Mouse (Mus musculus) embryo, embryonic 10.5 days (tissue): ENCODE measurements around the gene Hoxc4.

ENCODE experiments used
- DNase-seq: peaks from one replicate; pipeline ENCODE4 v3.0.0-alpha.2; 2015; ENCODE audit warnings: low spot score

Gene Hoxc4

DNA sequence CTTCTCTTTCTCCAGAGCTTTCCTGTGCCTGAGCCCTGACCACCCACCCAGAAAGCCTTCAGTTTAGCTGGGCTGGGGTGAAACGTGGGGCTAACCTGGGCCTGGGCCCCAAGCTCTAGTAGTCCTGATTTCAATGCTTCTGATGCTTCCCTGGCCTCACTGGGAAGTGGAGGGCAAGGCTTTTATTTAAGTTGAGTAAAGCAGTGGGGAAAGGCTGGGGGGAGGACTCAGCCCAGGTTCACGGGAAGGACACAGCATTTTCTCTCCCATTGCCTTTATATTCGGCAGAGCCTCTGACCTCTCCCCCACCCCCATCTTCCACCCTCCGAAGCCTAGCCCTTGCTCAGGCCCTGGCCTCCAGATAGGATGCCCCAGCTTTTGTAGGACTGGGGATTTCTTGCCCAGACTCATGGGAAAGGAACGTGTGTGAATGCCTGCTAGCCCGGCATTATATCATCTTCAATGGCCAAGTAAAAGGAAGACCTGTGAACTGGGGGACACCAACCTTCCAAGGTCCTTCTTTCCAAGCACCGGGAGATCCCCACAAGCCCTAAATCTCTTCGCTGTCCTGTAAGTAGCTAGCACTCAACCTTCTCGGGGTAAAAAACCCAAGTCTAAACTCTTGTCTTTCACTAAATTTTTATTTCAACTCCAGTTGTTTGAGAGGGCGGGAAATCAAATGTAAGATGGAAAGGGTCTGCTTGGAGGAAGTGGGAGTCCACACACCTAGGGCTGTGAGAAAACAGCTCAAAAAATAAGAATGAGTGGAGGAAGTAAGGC is 20.2 kb downstream of the Hoxc4 start:
- DNase-seq, result peak; percentile 78

DNA sequence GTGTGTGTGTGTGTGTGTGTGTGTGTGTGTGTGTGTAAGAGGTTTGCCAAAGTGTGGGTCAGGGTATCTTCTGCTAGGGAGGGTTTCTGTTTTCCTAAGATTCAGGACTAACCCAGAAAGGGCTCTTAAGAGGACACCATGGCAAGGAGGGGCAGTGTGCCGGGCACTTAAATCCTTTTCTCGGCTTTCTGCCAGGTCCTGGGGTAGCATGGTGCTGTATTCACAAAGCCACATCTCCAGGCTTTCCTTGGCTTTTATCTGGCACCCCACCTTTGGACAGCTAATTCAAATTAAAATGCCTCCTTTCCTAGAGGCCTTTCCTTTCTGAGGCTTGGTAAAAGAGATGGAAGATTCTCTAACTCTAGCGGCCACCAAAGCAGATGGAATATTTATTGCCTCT is 20.9 kb downstream of the Hoxc4 start:
- DNase-seq, result peak; percentile 41

DNA sequence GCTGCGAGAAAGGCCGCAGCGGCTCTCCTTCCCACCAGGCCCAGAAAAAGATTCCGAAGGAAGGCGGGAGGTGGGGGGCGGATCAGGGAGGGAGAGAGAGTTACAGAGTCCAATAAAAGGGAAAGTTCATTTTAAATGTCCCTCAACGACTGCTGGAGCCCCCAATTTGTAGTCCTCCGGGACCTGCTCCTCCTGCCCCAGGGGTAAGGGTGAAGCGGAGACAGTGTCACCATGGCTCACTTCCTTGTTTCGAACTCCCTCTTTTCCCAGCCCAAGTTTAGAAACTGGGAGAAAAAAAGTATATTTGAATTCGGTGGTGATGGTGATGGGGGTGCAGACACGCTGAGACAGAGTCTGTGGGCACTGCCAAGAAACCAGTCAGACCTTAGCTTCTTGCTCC is 21.9 kb downstream of the Hoxc4 start:
- DNase-seq, result no peak

- DNase-seq, result peak; percentile 40
These were observed 22.9 kb downstream of the Hoxc4 start for GRCm38 (mm10) chr15:103041613-103042012.

- DNase-seq, result peak; percentile 57
These were observed 23.5 kb downstream of the Hoxc4 start for GRCm38 (mm10) chr15:103042209-103042608.

DNA sequence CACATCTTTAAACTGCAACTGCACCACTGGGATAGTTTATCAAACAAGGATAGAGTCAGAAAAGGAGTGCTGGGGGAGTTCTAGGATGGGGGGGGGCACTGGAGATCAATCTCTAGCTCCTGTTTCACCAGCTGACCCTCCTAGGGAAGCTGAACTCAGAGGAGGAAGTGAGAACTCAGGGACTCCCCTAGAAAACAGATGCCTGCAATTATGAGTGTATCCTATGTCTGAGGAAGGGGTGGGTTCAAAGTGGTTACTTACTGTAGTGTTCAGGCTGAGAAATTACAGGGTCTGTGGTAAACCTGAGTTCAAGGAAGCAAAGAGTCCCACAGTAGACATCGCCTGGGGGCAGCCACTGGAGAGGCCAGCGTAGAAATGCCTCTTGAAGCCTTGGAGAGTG is 32.9 kb downstream of the Hoxc4 start:
- DNase-seq, result no peak

DNA sequence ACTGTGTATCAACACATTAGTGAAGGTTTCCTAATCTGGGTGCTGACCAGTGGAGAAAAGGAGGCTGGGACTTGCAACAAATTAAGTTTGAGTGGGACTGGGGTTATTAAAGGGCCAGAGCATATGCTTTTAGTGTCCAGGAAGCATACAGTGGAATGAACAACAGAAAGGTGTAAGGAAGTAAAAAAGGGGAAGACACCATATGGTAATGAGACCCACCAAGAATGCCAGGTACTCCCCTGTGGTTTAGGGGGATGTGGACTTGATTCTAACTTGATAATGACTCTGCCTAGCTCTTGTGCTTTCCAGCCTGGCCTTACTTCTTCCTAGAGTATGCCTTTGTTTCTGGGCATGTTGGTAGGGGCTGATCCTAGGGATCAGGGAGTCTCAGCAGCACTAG is 34.5 kb downstream of the Hoxc4 start:
- no peak for DNase-seq

GRCm38 (mm10) chr15:103056396-103056795 is 37.7 kb downstream of the Hoxc4 start:
- no peak for DNase-seq

GRCm38 (mm10) chr15:103058715-103059114 is 40.0 kb downstream of the Hoxc4 start:
- DNase-seq, result peak; percentile 72

- peak; percentile 60 for DNase-seq
These were observed 40.8 kb downstream of the Hoxc4 start for GRCm38 (mm10) chr15:103059393-103059992.

- DNase-seq, result no peak
These were observed 41.2 kb downstream of the Hoxc4 start for GRCm38 (mm10) chr15:103060021-103060340.

DNA sequence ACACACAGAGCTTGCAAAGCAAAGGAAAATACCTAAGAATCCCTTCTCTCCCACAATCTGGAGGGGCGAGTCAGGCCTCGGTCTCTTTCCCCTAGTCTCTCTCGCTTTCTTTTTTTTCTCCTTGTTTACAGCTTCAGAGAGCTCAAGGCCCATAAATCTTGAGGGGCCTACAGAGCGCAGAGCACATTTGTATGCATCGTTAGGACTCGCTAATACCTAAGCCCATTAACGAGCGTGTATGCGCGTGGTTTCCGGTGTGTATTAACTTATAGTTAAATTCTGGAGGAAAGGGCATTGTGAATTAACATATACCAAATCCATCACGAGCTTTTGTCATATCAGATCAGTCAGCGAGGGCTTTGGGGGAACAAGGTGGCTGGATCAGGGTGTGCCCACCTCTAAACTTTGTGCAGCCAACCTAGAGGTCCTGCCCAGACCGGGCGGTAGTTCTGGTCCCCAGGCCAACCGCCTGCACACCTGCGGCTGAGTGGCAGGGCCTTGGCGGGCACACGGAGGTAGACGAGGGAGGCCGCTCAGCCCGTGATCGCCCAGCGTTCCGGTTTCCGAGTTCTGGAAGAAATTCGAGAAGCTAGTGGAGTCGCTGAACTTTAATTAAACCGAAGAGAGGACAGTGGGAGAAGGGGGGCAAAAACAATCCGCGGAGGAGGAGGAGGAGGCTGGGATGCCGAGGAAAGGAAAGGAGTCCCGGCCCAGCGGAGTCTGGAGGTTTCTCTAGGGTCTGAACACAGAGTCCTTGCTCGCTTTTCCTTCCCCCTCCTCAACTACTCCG is 41.8 kb downstream of the Hoxc4 start:
- peak; percentile 77 for DNase-seq

DNA sequence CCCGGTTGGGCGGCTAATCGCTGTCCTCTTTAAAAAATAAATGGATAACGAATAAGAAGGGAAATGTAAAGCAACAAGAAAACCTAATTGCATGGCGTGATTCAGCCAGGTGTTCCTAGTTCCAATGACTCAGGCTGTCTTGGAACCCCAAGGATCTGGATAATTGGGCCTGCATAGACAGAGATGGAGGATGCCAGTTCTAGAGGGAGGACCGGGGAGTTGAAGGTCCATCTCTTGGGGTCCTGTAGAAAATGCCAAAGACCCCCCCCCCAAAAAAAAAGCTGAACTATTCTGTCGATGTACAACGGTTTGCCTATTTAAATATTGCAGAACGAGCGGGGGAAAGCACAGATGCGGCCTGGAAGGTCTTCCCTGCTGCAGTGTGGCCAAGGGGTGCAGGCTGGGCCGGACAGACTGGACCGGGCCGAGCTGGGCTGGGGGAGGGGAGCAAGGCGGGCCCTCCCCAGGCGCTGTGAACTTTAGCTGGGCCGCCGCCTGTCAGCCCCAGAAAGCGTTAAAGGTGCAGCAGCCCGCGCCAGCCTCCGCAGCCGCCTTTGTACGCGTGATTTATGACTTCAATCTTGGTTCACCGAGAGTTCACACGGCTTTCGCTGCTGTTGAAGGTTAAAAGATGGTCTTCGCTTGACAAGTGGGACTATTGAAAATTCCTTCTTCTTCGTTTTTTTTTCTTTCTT is 42.5 kb downstream of the Hoxc4 start:
- peak; percentile 87 for DNase-seq

DNA sequence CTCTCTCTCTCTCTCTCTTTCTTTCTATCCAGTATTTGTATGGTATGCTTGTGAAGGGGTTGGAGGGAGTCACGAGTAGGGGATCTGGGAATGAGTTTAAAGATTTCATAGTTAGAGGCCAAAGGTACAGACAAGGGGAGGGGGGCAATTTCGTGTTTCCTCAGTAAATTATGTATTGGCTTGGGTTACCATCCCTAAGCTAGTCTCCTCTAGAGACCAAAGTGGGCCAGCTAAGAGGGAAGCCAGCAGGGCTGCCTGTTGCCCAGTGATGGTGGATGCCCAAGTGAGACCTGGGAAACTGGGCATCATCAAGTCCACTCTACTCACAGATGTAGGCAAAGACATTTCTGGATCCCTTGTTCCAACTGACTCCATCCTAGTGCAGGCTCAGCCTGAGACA is 43.3 kb downstream of the Hoxc4 start:
- no peak for DNase-seq

- DNase-seq, result peak; percentile 85
These were observed 46.9 kb downstream of the Hoxc4 start for GRCm38 (mm10) chr15:103065642-103066041.

DNA sequence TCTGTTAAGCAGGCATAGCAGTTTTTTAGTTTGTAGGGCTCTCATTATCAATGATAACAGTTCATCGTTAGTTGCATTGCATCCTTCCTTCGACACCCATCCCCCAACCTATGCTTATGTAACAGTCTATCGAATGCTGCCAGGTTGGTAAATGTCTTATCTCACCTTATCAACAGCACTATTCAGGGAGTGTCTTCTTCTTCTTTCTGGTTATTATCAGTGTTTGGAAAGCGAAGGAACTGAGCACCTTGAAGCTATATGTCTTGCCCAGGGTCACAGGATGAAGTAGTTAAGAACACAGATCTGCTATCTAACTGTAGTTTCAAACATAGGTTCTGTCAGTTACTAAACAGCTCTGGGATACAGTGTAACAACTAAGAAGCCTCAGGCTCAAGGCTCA is 49.0 kb downstream of the Hoxc4 start:
- no peak for DNase-seq

GRCm38 (mm10) chr15:103069173-103069572 is 50.4 kb downstream of the Hoxc4 start:
- peak; percentile 80 for DNase-seq

DNA sequence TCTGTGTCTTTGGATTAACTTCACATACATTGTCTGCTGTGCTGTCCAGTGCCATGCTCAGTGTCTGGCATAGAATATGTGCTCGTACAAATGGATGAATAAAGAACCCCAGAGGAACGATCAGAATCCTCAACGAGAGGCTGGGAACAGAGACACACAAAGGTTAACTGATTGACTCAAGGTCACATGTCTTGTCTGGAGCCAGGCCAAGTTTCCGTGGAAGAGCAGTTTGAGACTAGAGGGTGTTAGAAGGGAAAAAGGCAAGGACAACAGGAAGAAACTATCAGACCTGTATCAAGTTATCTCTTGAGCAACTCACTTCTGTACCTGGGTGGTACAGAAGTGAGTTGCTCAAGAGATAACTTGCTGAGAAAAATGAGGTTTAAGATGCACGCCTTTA is 52.5 kb downstream of the Hoxc4 start:
- no peak for DNase-seq

DNA sequence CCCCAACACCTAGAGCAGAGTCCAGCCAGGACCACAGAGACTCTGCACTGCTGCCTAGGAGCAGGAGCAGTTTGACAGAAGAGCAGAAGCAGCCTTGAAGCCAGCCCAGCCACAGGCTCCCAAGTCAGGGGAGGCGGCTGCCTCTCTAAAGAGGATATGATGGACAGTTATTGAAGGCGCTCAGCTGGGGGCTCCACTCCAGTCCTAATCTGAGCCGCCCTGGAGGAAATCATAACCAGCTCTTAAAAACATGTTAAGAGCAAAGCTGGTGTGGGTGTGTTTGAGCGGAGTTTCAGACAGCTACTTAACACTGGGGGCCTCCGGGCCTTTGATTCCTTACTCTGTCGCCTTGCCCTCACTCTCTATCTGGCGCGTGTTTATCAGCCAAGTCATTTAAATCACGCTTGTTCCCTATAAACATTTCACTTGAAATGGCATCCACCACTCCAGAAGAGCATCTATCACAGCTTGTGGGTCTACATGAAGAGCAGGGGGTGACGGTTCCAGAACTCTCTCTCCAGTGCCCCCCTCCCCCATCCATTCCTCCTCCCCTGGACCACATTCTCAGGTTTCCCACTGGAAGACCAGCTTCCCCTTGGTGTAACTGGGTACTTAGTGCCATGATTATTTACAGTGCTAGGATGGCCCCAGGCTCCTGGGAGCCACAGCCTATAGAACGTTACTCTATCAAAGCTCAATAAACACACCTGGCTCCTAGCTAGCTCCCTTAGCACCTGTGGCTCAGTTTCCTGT is 56.1 kb downstream of the Hoxc4 start:
- DNase-seq, result peak; percentile 50

- no peak for DNase-seq
These were observed 58.9 kb downstream of the Hoxc4 start for GRCm38 (mm10) chr15:103077673-103078072.

DNA sequence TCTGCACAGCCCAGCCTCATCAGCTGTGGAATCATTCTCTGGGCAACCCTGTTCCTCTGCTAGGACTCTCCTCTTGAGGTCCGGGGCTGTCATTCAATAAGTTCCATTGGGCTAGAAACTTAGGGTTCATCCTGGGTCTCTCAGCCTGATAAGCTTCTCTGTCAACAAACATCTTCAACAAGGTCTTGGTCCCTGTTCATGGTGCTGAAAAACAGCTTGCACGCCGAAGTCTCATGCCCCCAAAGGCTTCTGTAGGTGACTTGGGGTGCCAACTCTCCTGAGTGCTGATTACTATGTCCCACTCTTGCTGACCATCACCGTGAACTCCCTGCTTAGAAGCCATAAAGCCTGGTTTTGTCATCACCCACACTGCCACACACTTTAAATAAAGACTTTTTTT is 63.9 kb downstream of the Hoxc4 start:
- DNase-seq, result no peak

- no peak for DNase-seq
These were observed 64.9 kb downstream of the Hoxc4 start for GRCm38 (mm10) chr15:103083598-103083997.
